Mouse (Mus musculus) embryonic stem cell, embryonic (primary cell): ENCODE data around the gene Scly.

Experiments
- CTCF ChIA-PET, 4 experiments: fragments of 300-600 bp in 2 of 4; fragments of 350-600 bp in 2 of 4; sonication (Branson Sonifier 250); formaldehyde crosslinking; loops; one replicate each; lab custom pipeline; 2022; ENCODE audit warnings: inconsistent platforms in 2 of 4; lab: Charles Lee
- POLR2A ChIA-PET, 4 experiments: fragments of 300-600 bp in 2 of 4; fragments of 350-600 bp in 2 of 4; sonication (Branson Sonifier 250); formaldehyde crosslinking; loops; one replicate each; lab custom pipeline; 2022; ENCODE audit warnings: antibody characterized with exemption in 4 of 4, inconsistent platforms in 1 of 4; lab: Charles Lee

Scly gene

DNA sequence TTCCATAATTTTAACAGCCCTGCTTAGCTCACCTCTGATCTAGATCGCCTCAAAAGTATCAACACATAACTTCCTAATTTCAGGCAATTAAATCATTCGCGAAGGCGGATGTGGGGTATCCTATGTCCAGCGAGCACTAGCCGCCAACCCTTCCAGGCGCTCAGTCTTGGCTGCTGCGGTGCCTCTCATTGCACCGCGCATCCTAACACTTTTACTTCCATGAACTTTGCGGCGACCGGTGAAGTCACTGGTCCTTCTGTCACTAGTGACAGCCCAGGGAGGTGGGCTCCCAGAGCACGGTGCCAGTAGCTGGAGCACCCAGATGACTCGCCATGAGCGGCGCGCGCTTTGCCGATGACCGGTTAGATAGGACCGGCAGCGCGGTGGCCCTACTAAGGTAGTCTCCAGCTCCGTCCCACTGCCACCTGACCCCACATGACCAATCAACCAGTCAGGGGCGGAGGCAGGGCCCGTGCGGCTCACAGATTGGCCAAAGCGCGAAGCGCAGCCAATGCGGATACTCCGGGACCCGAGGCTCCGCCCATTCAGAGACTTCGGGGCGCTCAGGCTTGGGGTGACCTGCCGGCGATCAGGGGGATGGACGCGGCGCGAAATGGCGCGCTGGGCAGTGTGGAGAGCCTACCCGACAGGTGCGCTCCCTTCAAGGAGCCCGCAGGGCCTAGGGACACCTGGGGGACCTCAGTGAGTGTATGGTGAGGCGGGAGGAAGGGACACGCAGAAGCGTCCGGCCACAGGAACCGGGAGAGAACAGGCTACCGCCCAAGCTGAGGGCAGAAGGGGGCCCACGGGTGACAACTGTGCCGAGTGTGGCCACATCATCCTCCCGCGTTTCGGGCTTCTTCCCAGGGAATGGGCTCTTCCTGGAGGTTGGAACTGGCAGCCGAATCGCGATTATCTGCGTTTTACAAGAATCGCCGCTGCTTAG, at the start of gene Scly:
Gene Scly, plus strand, starts transcription at position 540 of the 946 bp plus-strand sequence.
- POLR2A ChIA-PET: interaction anchor here in 3 of 4 experiments (0.5 to 3.5 kb wide), 24 partner anchors 9 to 954 kb away, joined by 3 to 30 read pairs (median 4); partner anchors contain the start of genes Ube2f (in 2 of the 3), Erfe (in 1 of the 3) and Espnl (in 1 of the 3)
- CTCF ChIA-PET: interaction anchor here in 1 of 4 experiments (1.0 kb wide), 2 partner anchors 68 to 370 kb away, joined by 3 to 4 read pairs; no protein-coding TSS in a partner anchor

DNA sequence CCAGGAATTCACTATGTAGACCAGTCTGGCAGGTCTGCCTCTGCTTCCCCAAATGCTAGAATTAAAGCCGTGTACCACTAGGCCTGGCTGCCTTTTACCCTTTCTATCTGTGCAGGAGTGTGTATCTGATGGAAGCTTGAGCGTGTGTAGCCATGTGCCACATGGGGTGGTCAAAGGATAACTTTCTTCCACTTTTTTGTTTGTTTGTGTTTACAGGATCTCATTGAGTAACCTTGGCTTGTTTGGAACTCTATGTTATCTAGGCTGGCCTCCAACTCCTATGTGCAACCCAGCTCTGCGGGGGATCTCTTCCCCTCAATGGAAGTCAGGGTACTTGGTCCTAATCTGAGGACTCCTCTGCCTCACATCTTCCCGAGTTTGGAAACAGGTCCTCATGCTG, 49.2 kb upstream of the Scly start:
- ChIA-PET CTCF (interaction anchor here in 2 of 4 experiments (0.9 to 1.5 kb wide), 4 partner anchors 10 to 275 kb away, joined by 3 to 7 read pairs (median 4); no protein-coding TSS in a partner anchor), POLR2A (interaction anchor here in 2 of 4 experiments (0.7 to 3.8 kb wide), 26 partner anchors 9 to 573 kb away, joined by 3 to 18 read pairs (median 4); partner anchors contain the start of genes Scly (in 2 of the 2), Traf3ip1 (in 2 of the 2), Erfe (in 1 of the 2) and Hes6 (in 1 of the 2))

DNA sequence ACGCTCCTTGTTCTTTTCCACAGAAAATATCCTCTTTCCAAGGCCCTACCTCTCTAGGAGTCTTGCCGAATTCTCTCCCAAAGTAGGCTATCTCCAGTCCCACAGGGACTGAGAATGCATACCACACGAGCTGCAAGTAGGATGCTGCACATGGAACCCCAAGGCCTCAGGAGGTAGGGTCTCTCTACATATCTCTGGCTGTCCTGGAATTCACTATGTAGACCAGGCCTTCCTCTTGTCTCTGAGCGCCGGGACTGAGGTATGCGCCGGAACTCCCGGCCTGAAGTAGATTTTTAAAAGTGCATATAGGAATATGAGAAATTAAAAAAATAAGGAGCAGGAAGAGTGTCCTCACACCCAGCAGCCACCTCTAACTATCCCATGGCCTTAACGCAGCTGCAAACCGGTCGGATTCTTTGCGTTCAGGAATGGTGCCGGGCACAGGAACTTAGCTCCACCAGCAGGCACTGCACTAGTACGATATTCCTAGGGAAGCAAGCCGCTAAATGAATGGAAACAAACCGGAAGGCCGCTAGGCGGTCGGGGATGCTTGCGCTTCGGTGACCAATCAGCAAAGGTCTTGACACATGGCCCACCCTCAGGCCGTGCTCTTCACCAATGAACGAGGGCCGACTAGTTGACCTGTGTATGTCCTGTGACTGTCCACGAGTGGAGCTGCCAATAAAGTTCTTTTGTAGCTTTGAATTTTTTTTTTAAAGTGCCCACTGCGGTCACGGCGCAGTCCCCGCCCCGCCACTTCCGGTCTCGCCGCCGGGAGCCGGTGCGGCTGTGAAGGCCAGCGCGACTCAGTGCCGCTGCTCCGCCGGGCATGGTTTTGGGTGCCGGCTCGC, 48.3 kb upstream of the Scly start, which contains the start of gene Ube2f:
Gene Ube2f, plus strand, starts transcription at position 741 of the 851 bp plus-strand sequence.
- CTCF ChIA-PET: interaction anchor here in 2 of 4 experiments (0.6 to 1.9 kb wide), 9 partner anchors 11 to 277 kb away, joined by 3 to 7 read pairs (median 3); partner anchors contain the start of gene Erfe (in 1 of the 2)
- POLR2A ChIA-PET: interaction anchor here (0.5 to 3.8 kb wide), 55 partner anchors 10 to 1578 kb away, joined by 3 to 19 read pairs (median 4); partner anchors contain the start of genes Scly (in 2 of the 4), Traf3ip1 (in 2 of the 4), Erfe (in 1 of the 4) and Hes6 (in 1 of the 4)

DNA sequence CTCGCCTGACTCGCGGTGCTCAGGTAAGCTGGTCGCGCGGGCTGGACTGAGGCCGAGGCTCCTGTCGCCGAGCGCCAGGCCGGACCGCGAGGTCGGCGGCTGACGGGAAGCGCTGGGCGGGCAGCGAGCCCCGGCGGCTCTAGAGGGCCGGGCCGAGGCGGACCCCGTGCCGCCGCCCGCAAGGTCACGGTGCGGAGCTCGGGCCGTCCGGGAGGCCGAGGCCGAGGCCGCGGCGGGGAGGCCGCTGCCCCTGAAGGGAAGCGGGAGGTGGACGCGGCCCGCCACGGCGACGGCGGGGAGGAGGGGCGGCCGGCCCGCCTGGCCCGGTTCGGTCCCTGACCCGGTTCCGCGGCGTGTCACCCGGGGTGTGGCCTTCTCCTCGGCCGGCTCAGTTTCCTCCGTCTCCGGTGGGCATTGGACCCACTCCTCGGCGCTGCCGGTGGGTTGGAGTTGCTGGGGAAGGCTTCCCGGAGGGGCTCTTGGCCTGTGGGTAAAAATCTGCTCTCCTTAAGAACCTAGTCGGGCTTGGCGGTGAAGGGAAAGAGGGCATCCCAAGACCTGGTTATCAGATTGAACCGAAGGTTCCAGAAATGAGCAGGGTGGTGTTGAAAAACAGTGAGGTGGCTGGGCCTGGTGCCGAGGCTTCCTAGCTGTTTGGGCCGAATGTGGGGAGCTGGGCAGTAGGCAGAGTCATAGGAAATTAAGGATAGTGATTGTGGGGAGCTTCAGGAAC, 47.6 kb upstream of the Scly start:
- POLR2A ChIA-PET: interaction anchor here (0.5 to 3.8 kb wide), 49 partner anchors 9 to 1577 kb away, joined by 3 to 19 read pairs (median 4); partner anchors contain the start of genes Scly (in 2 of the 4), Erfe (in 1 of the 4), Hes6 (in 1 of the 4) and Lrrfip1 (in 1 of the 4)

DNA sequence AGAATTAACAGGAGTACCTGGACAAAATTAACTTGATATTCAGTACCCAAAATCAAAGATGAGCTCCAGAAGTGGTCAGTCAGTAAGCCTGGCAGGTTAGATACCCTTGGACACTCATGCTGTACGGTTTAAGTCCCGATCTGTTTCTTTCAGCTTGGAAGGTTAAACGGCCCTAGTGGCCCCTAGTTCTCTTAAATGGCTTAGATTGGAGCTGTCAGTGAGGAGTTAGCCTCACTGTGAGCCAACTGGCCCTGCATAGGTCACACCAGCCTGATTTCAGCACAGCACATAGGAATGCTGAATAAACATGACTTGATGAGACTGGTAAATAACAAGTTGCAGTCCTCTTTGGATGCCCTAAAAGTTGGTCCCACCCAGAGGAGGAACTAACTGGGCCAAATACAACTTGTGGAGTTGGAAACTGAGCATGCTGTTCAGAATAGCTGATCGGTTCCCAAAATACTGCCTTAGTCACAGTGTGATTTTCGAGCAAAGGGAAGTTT, 46.9 kb upstream of the Scly start:
- ChIA-PET POLR2A (interaction anchor here in 2 of 4 experiments (0.8 to 3.8 kb wide), 13 partner anchors 8 to 208 kb away, joined by 3 to 19 read pairs (median 4); partner anchors contain the start of genes Hes6 (in 1 of the 2), Per2 (in 1 of the 2) and Scly (in 1 of the 2)), CTCF (interaction anchor here in 1 of 4 experiments (1.9 kb wide), 1 partner anchor 95 kb away, joined by 5 read pairs; no protein-coding TSS in a partner anchor)

More for the DNA sequence above, 47.6 kb upstream of the Scly start:
- CTCF ChIA-PET: interaction anchor here in 2 of 4 experiments (0.6 to 1.9 kb wide), 8 partner anchors 11 to 277 kb away, joined by 3 to 7 read pairs (median 4); partner anchors contain the start of gene Erfe (in 1 of the 2)

DNA sequence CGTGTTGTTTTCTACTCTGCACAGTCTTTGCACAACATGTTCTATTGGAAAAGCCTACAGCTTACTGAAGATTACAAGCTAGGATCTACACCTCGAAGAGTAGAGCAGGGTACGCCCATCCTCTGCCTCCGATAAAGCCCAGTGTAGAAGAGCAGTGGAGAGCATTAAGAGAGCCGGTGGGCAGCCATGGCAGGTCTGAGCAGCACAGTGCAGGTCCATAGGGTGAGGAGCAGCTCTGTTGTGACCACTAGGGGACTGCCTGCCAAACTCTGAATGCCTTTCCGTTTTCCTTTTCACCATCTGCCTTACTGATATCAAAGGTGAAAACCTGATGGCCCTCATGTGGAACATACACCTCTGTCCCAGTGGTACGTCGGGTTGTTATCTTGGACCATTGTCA, 46.2 kb upstream of the Scly start:
- POLR2A ChIA-PET: interaction anchor here in 2 of 4 experiments (0.8 to 3.8 kb wide), 6 partner anchors 7 to 48 kb away, joined by 3 to 19 read pairs (median 10); partner anchors contain the start of gene Scly (in 1 of the 2)
- CTCF ChIA-PET: interaction anchor here in 2 of 4 experiments (0.6 to 1.9 kb wide), 3 partner anchors 13 to 242 kb away, joined by 3 to 5 read pairs (median 5); no protein-coding TSS in a partner anchor

DNA sequence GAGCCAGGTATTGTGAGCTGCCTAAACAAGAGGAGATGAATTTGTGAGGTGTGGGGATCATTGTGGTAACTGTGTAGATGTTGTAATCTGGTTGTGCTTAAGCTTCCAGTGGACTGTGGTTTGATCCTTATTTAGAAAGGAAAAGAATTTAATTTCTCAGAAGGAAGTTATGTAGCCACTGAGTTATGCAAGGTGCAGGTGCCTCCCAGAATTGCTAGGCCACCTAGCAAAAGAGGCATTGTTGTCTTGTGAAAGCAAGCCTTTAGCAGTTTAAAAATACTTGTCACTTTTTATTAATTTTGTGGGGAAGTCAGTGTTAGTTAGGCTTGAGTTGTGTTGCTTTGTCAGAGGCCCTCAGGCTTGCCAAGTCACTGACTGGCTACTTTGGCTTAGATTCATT, 40.2 kb upstream of the Scly start:
- POLR2A ChIA-PET: interaction anchor here in 1 of 4 experiments (0.6 kb wide), 1 partner anchor 42 kb away, joined by 4 read pairs; no protein-coding TSS in a partner anchor

DNA sequence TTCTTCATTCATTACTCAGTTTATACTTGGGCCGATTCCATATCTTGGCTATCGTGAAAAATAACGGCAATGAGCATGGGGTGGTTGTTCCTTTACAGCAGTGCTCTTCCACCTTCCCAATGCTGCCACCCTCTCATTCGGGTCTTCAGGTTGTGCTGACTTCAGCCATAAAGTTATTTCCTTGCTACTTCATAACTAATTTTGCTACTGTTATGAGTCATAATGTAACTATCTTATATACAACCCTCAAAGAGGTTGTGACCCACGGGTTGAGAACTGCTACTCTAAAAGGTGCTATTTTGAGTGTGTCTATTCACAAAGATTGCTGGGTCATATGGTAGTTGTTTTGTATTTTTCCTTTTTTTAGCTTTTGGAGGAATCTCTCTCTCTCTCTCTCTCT, 38.3 kb upstream of the Scly start:
- POLR2A ChIA-PET: interaction anchor here in 3 of 4 experiments (0.6 to 2.1 kb wide), 5 partner anchors 8 to 517 kb away, joined by 3 to 8 read pairs (median 3); partner anchors contain the start of gene Ube2f (in 2 of the 3)
- CTCF ChIA-PET: interaction anchor here in 1 of 4 experiments (0.7 kb wide), 1 partner anchor 71 kb away, joined by 3 read pairs; no protein-coding TSS in a partner anchor

More for the DNA sequence above, 40.2 kb upstream of the Scly start:
- CTCF ChIA-PET: no interaction called here

DNA sequence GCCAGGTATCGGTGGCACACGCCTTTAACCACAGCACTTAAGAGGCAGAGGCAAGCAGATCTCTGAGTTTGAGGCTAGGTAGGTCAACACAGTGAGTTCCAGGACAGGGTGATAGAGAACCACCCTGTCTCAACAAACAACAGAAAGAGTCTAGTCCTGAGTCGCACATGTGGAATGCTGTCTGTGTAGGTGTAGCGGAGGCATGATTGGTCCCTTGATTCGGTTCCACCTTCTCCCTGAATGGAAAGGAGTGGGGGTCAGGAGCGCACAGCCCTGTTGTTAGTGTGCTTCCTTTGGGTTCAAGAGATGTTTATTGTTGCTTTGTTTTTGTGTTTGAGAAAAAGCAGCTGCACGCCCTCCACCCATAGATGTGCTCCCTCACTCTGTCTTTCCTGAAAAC, 35.6 kb upstream of the Scly start:
- CTCF ChIA-PET: interaction anchor here in 1 of 4 experiments (0.6 kb wide), 1 partner anchor 187 kb away, joined by 3 read pairs; no protein-coding TSS in a partner anchor

DNA sequence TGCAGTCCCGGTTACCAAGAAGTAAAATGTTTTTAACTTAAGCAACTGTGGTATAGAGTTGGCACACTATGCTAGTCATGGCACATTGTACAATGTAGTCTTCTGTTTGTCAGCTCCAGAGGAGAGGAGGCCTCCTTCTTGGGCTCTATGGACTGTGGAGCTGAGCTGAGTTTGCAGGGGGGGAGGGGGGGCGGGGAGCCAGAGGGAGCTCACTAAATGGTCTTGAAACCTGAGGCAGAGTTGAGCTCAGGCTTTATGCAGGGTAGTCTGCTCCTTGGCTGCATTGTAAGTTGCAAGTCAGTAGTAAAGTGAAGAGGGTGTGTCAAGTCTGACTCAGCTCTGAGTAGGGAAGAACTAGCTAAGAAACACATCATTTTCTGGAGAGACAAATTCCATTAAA, 25.9 kb upstream of the Scly start:
- CTCF ChIA-PET: interaction anchor here in 1 of 4 experiments (1.2 kb wide), 1 partner anchor 16 kb away, joined by 3 read pairs; no protein-coding TSS in a partner anchor
- POLR2A ChIA-PET: interaction anchor here in 3 of 4 experiments (0.7 to 1.8 kb wide), 9 partner anchors 10 to 1805 kb away, joined by 3 to 7 read pairs (median 3); partner anchors contain the start of gene Ube2f (in 2 of the 3)

More for the DNA sequence above, 35.6 kb upstream of the Scly start:
- POLR2A ChIA-PET: interaction anchor here in 2 of 4 experiments (0.8 to 3.4 kb wide), 4 partner anchors 10 to 37 kb away, joined by 3 to 19 read pairs (median 8); partner anchors contain the start of gene Ube2f (in 2 of the 2)

DNA sequence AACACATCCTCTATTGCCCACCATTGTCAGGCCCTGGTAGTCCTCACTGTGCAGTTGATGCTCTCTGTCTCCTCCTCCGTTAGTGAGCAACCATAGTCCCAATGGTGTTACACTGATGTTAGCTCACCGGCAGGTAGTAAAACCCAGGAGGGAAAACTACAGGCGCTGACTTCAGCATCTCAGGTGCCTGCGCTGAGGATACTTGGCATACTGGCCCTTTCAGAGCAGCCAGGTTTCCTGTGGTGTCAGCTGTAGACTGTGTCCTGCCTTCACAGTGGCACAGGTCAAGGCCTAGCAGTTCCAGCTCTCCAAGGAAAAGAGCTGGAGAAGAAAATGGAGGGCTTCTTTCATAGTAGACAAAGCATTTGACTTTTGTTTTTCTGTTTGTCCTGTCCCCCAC, 21.6 kb upstream of the Scly start:
- ChIA-PET CTCF (interaction anchor here in 1 of 4 experiments (0.6 kb wide), 1 partner anchor 37 kb away, joined by 3 read pairs; no protein-coding TSS in a partner anchor), POLR2A (interaction anchor here in 1 of 4 experiments (0.8 kb wide), 1 partner anchor 20 kb away, joined by 3 read pairs; no protein-coding TSS in a partner anchor)

DNA sequence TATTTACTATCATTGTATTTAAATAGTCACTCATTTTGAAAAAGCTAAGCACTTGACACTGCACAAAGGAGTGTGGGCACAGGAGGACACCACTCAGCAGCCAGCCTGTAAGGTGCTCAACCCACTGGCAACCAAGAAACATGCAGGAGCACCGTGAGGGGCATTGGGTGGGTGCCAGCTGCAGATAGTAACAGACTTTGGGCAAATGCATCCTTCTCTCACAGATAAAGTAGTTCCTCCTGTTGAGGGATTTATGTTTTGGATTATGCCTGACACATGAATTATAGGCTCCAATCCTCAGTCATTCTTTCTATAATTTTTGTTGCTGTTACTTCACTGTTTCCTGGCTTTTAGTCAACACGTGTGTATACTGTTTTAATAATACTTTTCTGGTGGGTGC, 20.7 kb upstream of the Scly start:
- ChIA-PET CTCF (no interaction called here), POLR2A (no interaction called here)

DNA sequence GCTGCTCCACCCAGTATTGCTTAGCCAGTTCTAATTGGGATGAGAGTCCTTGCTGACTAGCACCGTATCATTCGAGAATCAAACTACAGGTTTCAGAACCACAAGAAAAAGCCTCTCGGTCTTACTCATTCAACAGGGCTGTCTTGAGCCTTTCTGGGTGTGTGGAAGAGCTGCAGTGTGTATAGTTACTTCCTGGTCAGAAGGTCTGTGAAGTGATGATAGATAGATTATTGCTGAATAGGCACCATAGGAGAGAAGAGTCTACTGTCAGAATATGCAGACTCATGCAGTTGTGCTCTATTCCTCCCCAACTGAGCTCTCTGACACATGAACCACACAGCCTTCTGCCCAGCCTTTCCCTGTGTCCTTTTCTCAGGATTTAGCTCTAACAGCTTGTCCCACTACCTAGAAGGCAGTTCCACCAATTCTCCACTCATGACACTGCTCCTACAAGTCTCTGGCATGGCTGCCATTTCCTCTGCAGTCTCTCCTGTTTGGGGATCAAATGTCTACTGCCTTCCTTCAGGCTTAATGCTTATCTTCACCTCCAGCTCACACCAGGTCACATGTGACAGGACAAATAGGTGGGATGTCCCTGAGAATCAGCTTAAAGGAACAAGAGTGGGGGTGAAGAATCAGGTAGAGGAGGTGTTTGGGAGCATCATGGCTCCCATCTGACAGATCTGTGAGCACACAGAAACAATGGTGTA, 19.6 kb upstream of the Scly start:
- POLR2A ChIA-PET: interaction anchor here in 2 of 4 experiments (0.6 to 0.7 kb wide), 2 partner anchors 52 to 87 kb away, joined by 3 read pairs; no protein-coding TSS in a partner anchor
- CTCF ChIA-PET: no interaction called here

DNA sequence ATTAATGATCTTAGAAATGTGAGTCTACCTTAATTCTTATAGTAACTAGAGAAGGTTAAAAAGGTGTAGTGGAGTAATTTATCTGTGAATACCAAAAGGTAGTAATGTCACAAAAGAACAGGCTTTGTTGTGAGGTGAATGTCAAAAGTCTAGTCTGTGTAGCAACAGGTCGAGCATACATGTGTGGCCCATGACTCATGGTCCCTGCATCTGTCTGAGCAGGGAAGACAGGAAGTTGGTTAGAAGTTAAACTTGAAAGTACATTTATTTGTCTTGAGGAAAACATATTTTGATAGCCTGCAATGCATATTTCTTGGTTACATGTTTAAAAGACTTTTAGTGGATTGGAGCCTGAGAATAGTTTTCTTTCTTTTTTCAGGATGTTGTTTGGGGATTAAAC, 19.0 kb upstream of the Scly start:
- CTCF ChIA-PET: no interaction called here
- POLR2A ChIA-PET: no interaction called here

DNA sequence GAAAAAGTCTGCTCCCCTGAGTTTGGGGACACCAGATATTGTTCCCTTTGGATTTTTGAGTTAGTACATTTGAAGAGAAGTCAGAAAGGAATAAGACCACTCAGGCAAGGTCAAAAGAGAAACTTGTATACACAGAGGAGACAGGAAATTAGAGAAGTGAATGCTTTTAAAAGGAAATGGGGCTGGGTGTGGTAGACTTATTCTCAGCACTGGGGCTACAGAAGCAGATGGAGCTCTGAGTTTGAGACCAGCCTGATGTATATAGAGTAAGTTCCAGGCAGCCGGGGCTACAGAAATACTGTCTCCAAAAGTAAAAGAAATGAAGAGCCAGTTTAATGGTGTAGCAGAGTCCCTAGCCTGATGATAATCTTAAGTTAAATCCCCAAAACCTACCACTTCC, 15.6 kb upstream of the Scly start:
- ChIA-PET POLR2A (interaction anchor here in 2 of 4 experiments (0.7 to 1.7 kb wide), 5 partner anchors 10 to 112 kb away, joined by 3 to 4 read pairs (median 4); partner anchors contain the start of gene Ube2f (in 1 of the 2)), CTCF (no interaction called here)
